Mouse (Mus musculus) CH12.LX (cell line): Measurements from ENCODE around the gene Psmd1. TPM values are rescaled to one million over a fixed set of nuclear protein-coding genes. Genes with fewer than 3 reads are reported as not detected.

ENCODE experiments used
- DNase-seq: peaks from one replicate; pipeline ENCODE4 v3.0.0-alpha.2; 2013; ENCODE audit errors: extremely low read depth
- H3K27ac ChIP-seq: 2 replicates; pipeline ENCODE4 v1.5.1; 2012; ENCODE audit warnings: low read depth, mild to moderate bottlenecking, control low read depth, moderate library complexity; ENCODE audit not compliant: insufficient read depth
- H3K27me3 ChIP-seq: replicated peaks from 2 replicates; pipeline ENCODE3; 2012; ENCODE audit warnings: inconsistent platforms
- H3K36me3 ChIP-seq, 2 experiments: replicated peaks in 1 of 2; 2 replicates each; pipeline versions ENCODE3 to v1.6.1; 2012; ENCODE audit warnings: inconsistent platforms in 1 of 2, low read length in 1 of 2, mild to moderate bottlenecking in 1 of 2, mixed read lengths in 1 of 2, moderate library complexity in 1 of 2; ENCODE audit not compliant: control insufficient read depth in 1 of 2, insufficient read depth in 1 of 2
- H3K4me1 ChIP-seq, 2 experiments: 2 replicates each; pipeline ENCODE4 v1.6.1; 2012; ENCODE audit warnings: inconsistent platforms in 1 of 2, moderate library complexity in 1 of 2; ENCODE audit not compliant: insufficient read depth in 2 of 2, control insufficient read depth in 1 of 2
- H3K4me2 ChIP-seq: 2 replicates; pipeline ENCODE4 v1.6.1; 2012; ENCODE audit warnings: low read depth, mild to moderate bottlenecking, control low read depth; ENCODE audit not compliant: poor library complexity, insufficient read depth, severe bottlenecking
- H3K4me3 ChIP-seq, 3 experiments: fragments of 150-350 bp in 1 of 3; sonication (generic) in 1 of 3; replicated peaks in 1 of 3; 2 replicates each; pipeline versions ENCODE3 to v1.5.1; 2011 to 2012; ENCODE audit warnings: low read depth in 2 of 3, low read length in 2 of 3, mild to moderate bottlenecking in 2 of 3, moderate library complexity in 2 of 3, control low read depth in 1 of 3, improper control_type of control experiment in 1 of 3, inconsistent platforms in 1 of 3, mixed read lengths in 1 of 3; ENCODE audit not compliant: poor library complexity in 1 of 3
- H3K79me2 ChIP-seq: replicated peaks from 2 replicates; pipeline ENCODE4 v1.6.1; 2012; ENCODE audit warnings: mild to moderate bottlenecking, moderate library complexity; ENCODE audit not compliant: control insufficient read depth, poor library complexity, insufficient read depth, severe bottlenecking; ENCODE audit errors: extremely low read depth
- H3K9ac ChIP-seq: 2 replicates; pipeline ENCODE4 v1.6.1; 2012; ENCODE audit warnings: low read depth, mild to moderate bottlenecking, control low read depth, moderate library complexity; ENCODE audit not compliant: insufficient read depth
- H3K9me3 ChIP-seq: replicated peaks from 2 replicates; pipeline ENCODE3; 2012; ENCODE audit warnings: low read length, inconsistent platforms, mixed read lengths
- CHD1 ChIP-seq: IDR thresholded peaks from 2 replicates; pipeline ENCODE4 v1.6.1; 2012; ENCODE audit warnings: low read depth, low read length, improper control_type of control experiment, inconsistent platforms
- CTCF ChIP-seq, 2 experiments: IDR thresholded peaks in 1 of 2; conservative IDR thresholded peaks in 1 of 2; 2 replicates each; pipeline ENCODE4 v1.5.1; 2011 to 2012; ENCODE audit warnings: low read depth in 2 of 2, low read length in 2 of 2, improper control_type of control experiment in 1 of 2, inconsistent platforms in 1 of 2, mild to moderate bottlenecking in 1 of 2, moderate library complexity in 1 of 2
- E2F4 ChIP-seq: IDR thresholded peaks from 2 replicates; pipeline ENCODE4 v1.6.1; 2011; ENCODE audit warnings: low read depth, low read length, improper control_type of control experiment; ENCODE audit not compliant: insufficient replicate concordance
- EP300 ChIP-seq: IDR thresholded peaks from 2 replicates; pipeline ENCODE4 v1.6.1; 2011; ENCODE audit warnings: low read length, improper control_type of control experiment
- HCFC1 ChIP-seq: IDR thresholded peaks from 2 replicates; pipeline ENCODE4 v1.6.1; 2012; ENCODE audit warnings: low read depth, mild to moderate bottlenecking, inconsistent platforms, low read length, improper control_type of control experiment
- IRF4 ChIP-seq: IDR thresholded peaks from 2 replicates; pipeline ENCODE4 v1.6.1; 2014; ENCODE audit warnings: low read depth, mild to moderate bottlenecking, inconsistent platforms, low read length, improper control_type of control experiment
- JUND ChIP-seq: conservative IDR thresholded peaks from 2 replicates; pipeline ENCODE4 v1.6.1; 2011; ENCODE audit warnings: low read depth, low read length, improper control_type of control experiment
- KAT2A ChIP-seq: IDR thresholded peaks from 2 replicates; pipeline ENCODE4 v1.6.1; 2012; ENCODE audit warnings: low read length, improper control_type of control experiment, inconsistent platforms; ENCODE audit not compliant: insufficient replicate concordance
- MAZ ChIP-seq: IDR thresholded peaks from 2 replicates; pipeline ENCODE4 v1.6.1; 2012; ENCODE audit warnings: low read depth, mild to moderate bottlenecking, inconsistent platforms, low read length, improper control_type of control experiment, moderate library complexity
- MXI1 ChIP-seq: IDR thresholded peaks from 2 replicates; pipeline ENCODE4 v1.6.1; 2011; ENCODE audit warnings: mild to moderate bottlenecking, low read depth, low read length, improper control_type of control experiment
- NELFE ChIP-seq: IDR thresholded peaks from 2 replicates; pipeline ENCODE4 v1.6.1; 2011; ENCODE audit warnings: low read depth, low read length, improper control_type of control experiment
- PAX5 ChIP-seq: IDR thresholded peaks from 2 replicates; pipeline ENCODE4 v1.6.1; 2012; ENCODE audit warnings: low read length, inconsistent platforms, mixed read lengths
- POLR2A ChIP-seq: IDR thresholded peaks from 2 replicates; pipeline ENCODE4 v1.6.1; 2011; ENCODE audit warnings: low read depth, mild to moderate bottlenecking, improper control_type of control experiment, low read length
- RAD21 ChIP-seq: IDR thresholded peaks from 2 replicates; pipeline ENCODE4 v1.6.1; 2011; ENCODE audit warnings: low read depth, mild to moderate bottlenecking, low read length, improper control_type of control experiment, moderate library complexity
- RCOR1 ChIP-seq: conservative IDR thresholded peaks from 2 replicates; pipeline ENCODE4 v1.6.1; 2012; ENCODE audit warnings: low read depth, mild to moderate bottlenecking, inconsistent platforms, low read length, improper control_type of control experiment
- SIN3A ChIP-seq: IDR thresholded peaks from 2 replicates; pipeline ENCODE4 v1.6.1; 2012; ENCODE audit warnings: low read length, improper control_type of control experiment, inconsistent platforms
- SMC3 ChIP-seq: IDR thresholded peaks from 2 replicates; pipeline ENCODE4 v1.6.1; 2011; ENCODE audit warnings: low read depth, low read length, improper control_type of control experiment
- UBTF ChIP-seq: IDR thresholded peaks from 2 replicates; pipeline ENCODE4 v1.6.1; 2012; ENCODE audit warnings: low read depth, mild to moderate bottlenecking, inconsistent platforms, low read length, improper control_type of control experiment, moderate library complexity
- USF2 ChIP-seq: conservative IDR thresholded peaks from 2 replicates; pipeline ENCODE4 v1.6.1; 2011; ENCODE audit warnings: low read depth, low read length, improper control_type of control experiment
- ZC3H11A ChIP-seq: IDR thresholded peaks from 2 replicates; pipeline ENCODE4 v1.6.1; 2012; ENCODE audit warnings: low read depth, mild to moderate bottlenecking, inconsistent platforms, low read length, improper control_type of control experiment
- ZKSCAN1 ChIP-seq: IDR thresholded peaks from 2 replicates; pipeline ENCODE4 v1.6.1; 2012; ENCODE audit warnings: low read depth, inconsistent platforms, low read length, improper control_type of control experiment, borderline replicate concordance
- dilution Hi-C: fragments of 300-500 bp; cut with MboI; formaldehyde crosslinking; loops from 2 replicates; pipeline ENCODE4 v1.14.3; 2020; ENCODE audit warnings: low sequenced_read_pairs; ENCODE audit not compliant: extremely low pct_unique_long_range_greater_than_20kb, extremely low pct_ligation_motif_present
- in situ Hi-C: fragments of 300-500 bp; cut with MboI; formaldehyde crosslinking; loops from 3 replicates; pipeline ENCODE4 v1.14.3; 2019; ENCODE audit warnings: low sequenced_read_pairs, low pct_ligation_motif_present, low pct_unique_long_range_greater_than_20kb, mixed read lengths
- polyA plus RNA-seq: library from polyadenylated mRNA; unstranded; fragments of >175 nt; gene quantifications from 2 replicates; pipeline ENCODE4 v1.2.1, GENCODE M21; 2012; ENCODE audit warnings: low read depth; ENCODE audit not compliant: insufficient read length
- total RNA-seq, 2 experiments: library from RNA; depleted of rRNA; stranded (reverse); fragments of 300-350 nt in 1 of 2; fragments of >200 nt in 1 of 2; gene quantifications; 2 replicates each; pipeline ENCODE4 v1.2.3; 2012 to 2014

Psmd1 gene
- total and polyA plus RNA-seq, 3 experiments = 87.6 to 196 (median 134) TPM

GRCm38 (mm10) chr1:86058856-86059769 lies 5.1 kb upstream of the Psmd1 start (continued):
- no peak for TF ChIP-seq MAZ
- no peak for TF ChIP-seq RCOR1
- TF ChIP-seq ZKSCAN1 = no peak
- no peak for TF ChIP-seq USF2
- TF ChIP-seq POLR2A = peak; percentile 53; the same call in 1 of the 2 replicates
- no peak for TF ChIP-seq SIN3A
- no peak for TF ChIP-seq EP300
- TF ChIP-seq ZC3H11A = no peak
- TF ChIP-seq JUND = no peak
- TF ChIP-seq E2F4 = no peak
- TF ChIP-seq PAX5 = no peak
- peak; percentile 74 to 98 for TF ChIP-seq CTCF (conservative IDR thresholded peaks at IDR 0.05 in 1 of 2, IDR thresholded peaks at IDR 0.05 in 1 of 2; ENCODE audit: low read depth in 2 of 2, low read length in 2 of 2)
- peak; percentile 98 for TF ChIP-seq IRF4
- TF ChIP-seq KAT2A = no peak

GRCm38 (mm10) chr1:86062523-86062922 lies 1.7 kb upstream of the Psmd1 start:
- dilution Hi-C loops (no loop called here), in situ Hi-C loops (no loop called here)
- Histone ChIP-seq H3K9ac (no peak overlapping the region), H3K27ac (no peak overlapping the region), H3K79me2 (peaks cover 27% of the 10 kb centered on the region), H3K4me2 (no peak overlapping the region), H3K4me3 (no peak overlapping the region), H3K27me3 (peaks cover 2% of the 10 kb centered on the region), H3K36me3 (peaks cover 0 to 7% of the 10 kb centered on the region in 2 experiments), H3K9me3 (peaks cover 2% of the 10 kb centered on the region), H3K4me1 (peaks cover 8 to 34% of the 10 kb centered on the region in 2 experiments; a peak in 3 of 4 replicates)
- TF ChIP-seq CTCF (conservative IDR thresholded peaks at IDR 0.05 in 1 of 2, IDR thresholded peaks at IDR 0.05 in 1 of 2; ENCODE audit: low read depth in 2 of 2, low read length in 2 of 2) (peak in 1 of 2 experiments; percentile 45; a peak in 1 of 4 replicates), UBTF (no peak), RAD21 (peak; percentile 3)
- no peak for DNase-seq

DNA sequence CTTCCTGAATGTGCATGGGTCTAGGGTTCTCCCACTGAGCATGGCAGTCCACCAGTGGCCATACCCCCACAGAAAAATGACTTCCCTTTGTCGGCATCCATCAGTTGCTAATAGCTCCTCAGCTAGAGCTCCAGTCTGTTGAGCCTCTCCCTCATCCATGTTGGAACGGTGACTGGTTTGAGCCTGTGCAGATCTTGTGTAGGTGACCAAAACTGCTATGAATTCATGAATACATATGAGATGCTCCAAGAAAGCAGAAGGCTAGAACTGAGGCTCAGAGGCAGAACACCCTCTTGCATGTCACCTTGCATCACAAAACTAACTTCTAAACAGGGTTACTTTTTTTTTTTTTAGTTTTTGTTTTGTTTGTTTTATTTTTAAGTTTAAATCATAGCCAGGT lies 12.4 kb downstream of the Psmd1 start:
- no peak for DNase-seq
- H3K79me2 ChIP-seq = no peaks in the 10 kb centered on the region
- H3K27ac ChIP-seq = no peak overlapping the region
- H3K4me3 ChIP-seq = no peak overlapping the region
- H3K27me3 ChIP-seq = no peaks in the 10 kb centered on the region
- in situ Hi-C loops (no loop called here), dilution Hi-C loops (no loop called here)
- no peak overlapping the region for H3K9ac ChIP-seq
- no peaks in the 10 kb centered on the region for H3K9me3 ChIP-seq
- TF ChIP-seq MAZ (no peak), MXI1 (no peak), HCFC1 (no peak), JUND (no peak), SMC3 (no peak), CHD1 (no peak), KAT2A (no peak), UBTF (no peak), NELFE (no peak)
- no peaks in the 10 kb centered on the region for H3K4me1 ChIP-seq
- no peak overlapping the region for H3K4me2 ChIP-seq
- peaks cover 55 to 83% of the 10 kb centered on the region in 2 experiments for H3K36me3 ChIP-seq
